Mouse (Mus musculus) CH12F3 (cell line): ENCODE measurements at regions not wholly inside any gene's neighbourhood (a gene's known extent, or its start where the extent isn't known, plus 50 kb on each side); places are given as distances from the start of the nearest gene placed in this dataset.

Experiments used
- in situ Hi-C: fragments of 300-500 bp; cut with MboI; formaldehyde crosslinking; loops from 2 replicates; pipeline ENCODE4 v1.14.3; 2020; ENCODE audit warnings: low sequenced_read_pairs

GRCm38 (mm10) chr3:52469397-52469796 lies 201.3 kb downstream of the Foxo1 start:
- in situ Hi-C loops: no loop called here

- in situ Hi-C loops: no loop called here
These were observed 200.2 kb downstream of the Foxo1 start for GRCm38 (mm10) chr3:52468326-52468725.

GRCm38 (mm10) chr3:52467876-52468275 lies 199.7 kb downstream of the Foxo1 start:
- in situ Hi-C loops: no loop called here

GRCm38 (mm10) chr3:52466984-52467565 lies 198.9 kb downstream of the Foxo1 start:
- in situ Hi-C loops: no loop called here

DNA sequence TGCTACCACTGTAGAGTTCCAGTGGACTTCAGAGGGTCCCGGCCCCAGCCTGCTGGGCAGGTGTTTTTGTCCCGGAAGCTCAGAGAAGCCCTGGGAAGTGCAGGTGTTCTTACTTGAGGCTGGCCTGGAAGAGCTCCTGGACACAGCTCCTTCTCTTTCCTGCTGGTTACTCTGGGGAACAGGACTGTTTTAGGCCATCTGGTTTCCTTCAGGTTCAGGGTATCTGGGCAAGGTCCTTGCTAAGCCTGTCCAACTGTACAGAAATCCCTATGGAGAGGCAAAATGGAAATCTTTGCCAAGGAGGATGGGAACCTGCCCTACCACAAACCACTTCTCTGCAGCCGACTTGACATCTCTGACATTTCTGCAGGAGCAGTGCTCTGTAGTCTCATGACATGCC lies 198.4 kb downstream of the Foxo1 start:
- in situ Hi-C loops: no loop called here

- in situ Hi-C loops: no loop called here
These were observed 195.8 kb downstream of the Foxo1 start for GRCm38 (mm10) chr3:52463911-52464310.

DNA sequence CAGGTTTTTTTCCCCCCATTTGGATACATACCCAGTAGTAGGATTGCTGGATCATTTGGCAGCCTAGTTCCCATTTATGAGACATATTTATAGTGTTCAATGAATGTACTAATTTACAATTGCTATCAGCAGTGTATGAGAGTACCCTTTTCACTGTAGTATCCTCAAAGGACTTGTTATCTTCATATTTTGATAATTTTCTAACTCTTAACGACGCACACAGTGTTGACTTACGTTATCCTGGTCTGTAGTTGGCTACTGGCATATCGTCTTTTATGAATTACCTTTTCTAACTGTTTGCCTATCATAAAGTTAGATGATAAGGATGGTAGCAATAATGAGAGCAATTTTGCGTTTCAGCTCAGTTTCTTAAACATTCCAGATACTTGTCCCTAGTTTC lies 186.8 kb downstream of the Foxo1 start:
- in situ Hi-C loops: no loop called here

- in situ Hi-C loops: no loop called here
These were observed 184.9 kb downstream of the Foxo1 start for GRCm38 (mm10) chr3:52453041-52453440.

DNA sequence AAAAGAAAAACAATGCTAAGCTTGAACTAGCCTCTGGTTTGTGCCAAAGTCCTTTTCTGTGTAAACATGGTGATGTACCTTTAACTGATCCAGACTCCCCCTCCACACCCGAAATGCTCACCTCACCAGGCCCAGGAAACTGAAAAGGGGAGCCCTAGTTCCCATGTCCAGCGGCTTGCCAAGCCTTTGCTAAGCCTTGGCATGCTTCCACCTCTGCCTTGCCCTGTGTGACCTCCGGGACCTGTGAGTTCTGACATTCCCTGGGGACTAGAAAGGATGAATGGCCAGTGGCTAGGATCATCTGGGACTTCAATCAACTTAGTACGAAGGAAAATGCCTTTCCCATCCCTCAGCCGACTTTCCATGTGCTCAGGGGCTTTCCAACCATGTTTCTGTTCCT lies 184.2 kb downstream of the Foxo1 start:
- in situ Hi-C loops: no loop called here

DNA sequence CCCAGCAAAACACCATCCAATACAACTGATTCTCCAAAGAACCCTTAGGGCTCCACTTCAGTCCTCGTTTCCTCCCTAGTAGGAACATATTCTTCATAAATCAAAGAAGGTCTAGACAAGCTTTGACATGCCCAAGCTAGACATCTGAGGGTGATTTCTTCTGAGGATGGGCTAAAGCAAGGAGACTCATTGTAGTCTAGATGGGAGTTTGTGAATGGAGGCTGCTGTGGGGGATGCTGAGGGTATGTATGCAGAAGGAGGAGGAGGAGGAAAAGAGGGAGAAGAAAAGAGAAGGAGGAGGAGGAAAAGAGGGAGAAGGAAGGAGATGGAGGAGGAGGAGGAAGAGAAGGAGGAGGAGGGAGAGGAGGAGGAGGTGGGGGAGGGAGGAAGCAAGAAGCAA lies 178.9 kb downstream of the Foxo1 start:
- in situ Hi-C loops: no loop called here

- in situ Hi-C loops: no loop called here
These were observed 178.4 kb downstream of the Foxo1 start for GRCm38 (mm10) chr3:52446500-52446899.

DNA sequence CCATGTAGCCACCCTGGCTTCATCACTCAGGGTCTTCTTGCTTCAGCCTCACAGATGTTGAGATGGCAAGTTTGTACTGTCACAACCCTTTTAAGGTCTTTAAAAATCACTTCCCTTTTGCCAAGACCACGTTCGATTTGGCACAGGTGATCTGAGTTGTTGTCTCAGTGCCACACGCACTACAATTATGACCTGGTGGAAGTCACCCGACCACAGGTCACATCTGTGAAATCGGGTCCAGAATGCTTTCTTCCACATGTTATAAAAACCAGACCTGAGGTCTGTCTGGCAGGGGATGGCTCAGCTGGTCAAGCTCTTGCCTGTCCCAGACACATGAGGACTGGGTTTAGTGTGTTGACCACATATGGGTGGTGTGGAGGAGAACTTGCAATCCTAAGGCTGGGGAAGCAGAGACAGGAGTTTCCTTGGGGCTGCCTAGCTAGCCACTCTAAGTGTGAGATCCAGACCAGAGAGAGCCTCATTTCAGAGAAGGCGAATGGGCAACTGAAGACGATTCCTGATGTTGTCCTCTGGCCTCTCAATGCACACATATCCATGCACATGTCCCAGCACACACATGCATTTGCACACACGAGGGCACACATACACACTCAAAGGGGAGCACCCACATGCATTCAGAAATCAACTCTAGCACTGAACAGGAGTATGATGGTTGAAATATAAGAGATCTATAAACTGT lies 176.4 kb downstream of the Foxo1 start:
- in situ Hi-C loops: no loop called here

DNA sequence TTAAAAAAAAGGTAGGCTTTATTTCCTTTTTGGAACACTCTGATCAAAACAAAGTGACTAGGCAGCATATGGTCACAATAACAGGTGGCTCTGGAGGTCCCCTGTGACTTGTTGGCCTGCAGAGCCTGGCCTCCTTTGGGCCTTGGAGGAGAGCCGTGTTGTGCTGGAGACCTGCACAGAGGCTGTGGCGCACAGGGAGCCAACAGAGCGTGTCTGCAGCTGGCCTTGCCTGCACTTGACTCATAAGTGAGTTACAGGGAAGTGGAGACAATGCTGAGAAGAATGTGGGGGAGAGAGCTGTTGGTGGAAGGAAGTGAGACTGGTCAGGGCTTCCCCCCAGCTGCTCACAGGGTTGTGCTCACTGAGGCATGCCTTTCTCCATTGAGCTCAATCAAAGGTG lies 175.7 kb downstream of the Foxo1 start:
- in situ Hi-C loops: no loop called here

DNA sequence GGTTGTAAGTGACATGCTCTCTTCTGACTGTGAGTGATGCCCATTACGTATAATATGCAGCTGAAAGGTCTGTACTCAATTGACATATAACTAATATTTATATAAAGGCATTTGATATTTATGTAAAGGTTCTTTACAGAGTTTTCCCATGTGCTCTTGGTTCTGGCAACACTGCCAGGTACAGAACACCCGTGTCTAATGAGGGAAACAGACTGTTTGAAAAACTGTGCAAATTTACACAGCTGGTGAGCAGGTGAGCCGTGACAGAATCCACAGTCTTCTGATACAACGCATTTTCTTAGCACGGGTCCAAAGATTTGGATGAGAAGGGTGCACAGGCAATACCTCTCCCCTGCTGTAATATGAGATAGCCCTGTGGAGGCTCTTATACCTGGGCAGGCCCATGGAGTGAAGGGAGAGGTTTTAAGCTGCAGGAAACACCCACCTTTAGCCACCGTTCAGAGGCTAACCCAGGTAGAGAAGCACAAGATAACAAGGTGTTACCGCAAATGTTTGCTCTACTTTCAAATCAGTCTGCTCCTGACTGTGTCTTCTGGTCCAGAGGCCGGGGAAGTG lies 161.0 kb downstream of the Foxo1 start:
- in situ Hi-C loops: no loop called here

DNA sequence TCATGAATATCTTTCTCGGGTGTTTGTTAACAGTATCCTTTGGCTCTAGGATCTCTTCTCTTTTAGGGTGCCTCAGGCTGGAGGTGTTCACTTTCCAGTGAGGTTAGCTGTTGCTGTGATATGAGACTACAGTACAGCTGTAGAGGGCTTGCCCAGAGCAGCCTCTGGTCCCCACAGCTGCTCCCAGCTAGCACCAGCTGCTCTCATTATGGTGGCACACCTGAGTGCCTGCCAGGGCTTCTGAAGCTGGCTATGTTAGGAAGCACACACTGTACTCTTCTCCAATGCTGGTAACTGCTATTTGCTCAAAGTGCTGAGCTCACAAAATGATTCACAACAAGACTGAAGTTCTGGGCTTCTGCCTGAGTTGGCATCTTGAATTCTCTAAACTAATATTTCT lies 154.7 kb downstream of the Foxo1 start:
- in situ Hi-C loops: no loop called here

DNA sequence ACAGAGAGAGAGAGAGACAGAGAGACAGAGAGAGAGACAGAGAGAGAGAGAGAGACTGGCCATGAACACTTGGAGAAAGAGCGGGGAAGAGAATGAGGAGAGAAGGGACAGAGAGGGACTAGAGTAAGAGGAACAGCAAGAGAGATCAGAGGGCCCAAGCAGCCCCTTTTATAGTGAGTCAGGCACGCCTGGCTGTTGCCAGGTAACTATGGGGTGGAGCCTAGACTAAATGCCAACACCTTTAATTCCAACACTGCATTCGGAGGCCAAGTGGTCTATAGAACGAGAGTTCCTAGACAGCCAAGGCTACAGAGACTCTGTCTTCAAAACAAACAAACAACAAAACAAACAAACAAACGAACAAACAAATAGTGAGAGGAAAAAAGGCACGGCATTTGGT lies 148.1 kb downstream of the Foxo1 start:
- in situ Hi-C loops: no loop called here

DNA sequence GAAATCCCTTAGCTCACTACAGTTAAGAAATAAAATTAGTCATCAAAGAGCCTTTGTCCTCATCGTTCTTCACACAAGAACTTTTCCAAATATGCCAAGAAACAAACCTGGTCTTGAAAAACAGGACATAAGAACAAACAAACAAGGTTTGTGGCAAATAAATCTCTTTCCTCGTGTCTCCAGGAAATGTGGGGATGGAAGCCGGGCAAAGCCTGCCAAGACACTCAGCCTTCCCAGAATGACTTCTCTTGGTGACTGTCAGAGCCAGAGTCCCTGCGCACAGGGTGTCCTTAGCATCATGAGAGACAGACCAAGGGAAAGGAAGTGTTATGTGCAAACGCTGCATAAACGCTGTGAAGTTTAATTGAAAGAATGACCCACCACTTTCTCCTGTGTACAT lies 147.2 kb downstream of the Foxo1 start:
- in situ Hi-C loops: no loop called here

GRCm38 (mm10) chr3:52414017-52414416 lies 145.9 kb downstream of the Foxo1 start:
- in situ Hi-C loops: no loop called here

- in situ Hi-C loops: no loop called here
These were observed 145.1 kb downstream of the Foxo1 start for GRCm38 (mm10) chr3:52413187-52413746.

DNA sequence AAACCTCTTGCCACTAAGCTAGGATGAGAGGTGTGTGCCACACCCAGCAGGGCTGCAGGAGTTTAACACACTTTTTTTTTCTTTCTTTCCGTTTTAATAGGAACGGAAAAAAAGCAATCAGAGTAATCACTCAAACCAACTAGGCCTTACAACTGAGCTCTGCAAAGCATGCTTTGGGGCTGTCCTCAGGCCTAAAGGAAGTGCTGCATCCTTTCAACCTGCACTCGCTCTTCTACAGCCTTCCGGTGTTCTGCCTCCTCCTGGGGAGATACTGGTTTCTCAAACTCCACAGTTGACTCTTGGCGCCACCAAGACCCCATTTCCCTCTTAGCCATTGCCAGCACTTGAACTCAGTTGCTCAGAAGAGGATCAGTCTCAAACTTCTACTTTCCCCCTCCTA lies 143.2 kb downstream of the Foxo1 start:
- in situ Hi-C loops: no loop called here

DNA sequence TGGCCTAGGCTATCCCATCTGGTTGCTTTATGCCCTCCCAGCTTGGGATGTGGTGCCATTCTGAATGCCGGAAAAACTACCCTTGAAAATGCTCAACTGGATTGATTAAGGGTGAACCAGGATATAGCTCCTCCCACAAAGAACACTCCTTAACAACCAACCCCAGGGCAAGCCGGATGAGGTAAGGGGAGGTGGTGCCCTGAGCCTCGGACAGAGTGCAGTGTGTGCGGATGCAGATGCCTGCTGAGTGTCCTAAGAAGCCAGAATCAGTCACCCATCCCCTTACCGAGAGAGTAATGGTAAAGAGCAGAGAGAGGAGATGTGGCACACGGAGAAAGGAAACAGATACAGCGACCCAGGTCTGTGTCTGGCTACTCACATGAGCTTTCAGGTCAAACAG lies 141.3 kb downstream of the Foxo1 start:
- in situ Hi-C loops: no loop called here

- in situ Hi-C loops: no loop called here
These were observed 138.7 kb downstream of the Foxo1 start for GRCm38 (mm10) chr3:52406778-52407318.
